Mouse (Mus musculus) lung, postnatal 0 days (tissue): ENCODE data around the gene Gatad2a. TPM values are rescaled to one million over a fixed set of nuclear protein-coding genes. Genes with fewer than 3 reads are reported as not detected.
"Not testable (repeated sequence)": the region's sequence is repeated elsewhere in the genome, so short reads cannot be mapped to it uniquely, and the experiment has no call there.

Experiments used
- ATAC-seq: fragments of 200-750 bp; cut with Nextera tagmentation; 2 replicates; pipeline ENCODE4 v1.8.0; 2017; ENCODE audit warnings: moderate library complexity
- DNase-seq: peaks from one replicate; pipeline ENCODE4 v3.0.0-alpha.2; 2016; ENCODE audit warnings: low spot score
- H3K27ac ChIP-seq: fragments of 300-500 bp; sonication (generic); 2 replicates; pipeline ENCODE4 v1.5.1; 2014; ENCODE audit warnings: antibody characterized with exemption, mild to moderate bottlenecking, low read length, mixed read lengths
- H3K27me3 ChIP-seq: fragments of 300-500 bp; sonication (generic); replicated peaks from 2 replicates; pipeline ENCODE4 v1.6.1; 2014; ENCODE audit warnings: low read length, mixed read lengths; ENCODE audit not compliant: insufficient read depth
- H3K36me3 ChIP-seq: fragments of 300-500 bp; sonication (generic); 2 replicates; pipeline ENCODE4 v1.6.1; 2014; ENCODE audit warnings: low read length, mixed read lengths; ENCODE audit not compliant: insufficient read depth
- H3K4me1 ChIP-seq: fragments of 300-500 bp; sonication (generic); 2 replicates; pipeline ENCODE4 v1.6.1; 2014; ENCODE audit warnings: antibody characterized with exemption, low read depth, low read length, mixed read lengths; ENCODE audit not compliant: insufficient read depth
- H3K4me2 ChIP-seq: fragments of 300-500 bp; sonication (generic); replicated peaks from 2 replicates; pipeline ENCODE4 v1.6.1; 2014; ENCODE audit warnings: low read depth, mild to moderate bottlenecking, low read length, moderate library complexity, mixed read lengths
- H3K4me3 ChIP-seq: fragments of 300-500 bp; sonication (generic); 2 replicates; pipeline ENCODE4 v1.5.1; 2014; ENCODE audit warnings: low read depth, low read length
- H3K9ac ChIP-seq: fragments of 300-500 bp; sonication (generic); replicated peaks from 2 replicates; pipeline ENCODE4 v1.6.1; 2014; ENCODE audit warnings: low read depth, mild to moderate bottlenecking
- H3K9me3 ChIP-seq: fragments of 300-500 bp; sonication (generic); 2 replicates; pipeline ENCODE4 v1.6.1; 2016; ENCODE audit warnings: low read length, mixed read lengths
- CTCF ChIP-seq: IDR thresholded peaks from 2 replicates; pipeline ENCODE4 v1.5.1; 2016; ENCODE audit warnings: antibody characterized with exemption, mild to moderate bottlenecking
- EP300 ChIP-seq: IDR thresholded peaks from 2 replicates; pipeline ENCODE4 v1.6.1; 2016; ENCODE audit warnings: antibody characterized with exemption, mild to moderate bottlenecking, control low read depth
- WGBS: fragments of 180-500 bp; shearing (Covaris S2); extraction: QIAGEN DNeasy Blood & Tissue Kit; methylation state at CpG from one replicate; pipeline ENCODE4 v1.1.7; 2014; 5-methylcytosine and 5-hydroxymethylcytosine counted together
- polyA plus RNA-seq: library from polyadenylated mRNA; unstranded; fragments of >200 nt; fragmentation: Nextera tagmentation; extraction: Ambion mirVana; gene quantifications from 2 replicates; pipeline ENCODE4 v1.2.1, GENCODE M21; 2015

Gene Gatad2a
- polyA plus RNA-seq, 1 experiment from 2014 or later = 40.9 TPM

DNA sequence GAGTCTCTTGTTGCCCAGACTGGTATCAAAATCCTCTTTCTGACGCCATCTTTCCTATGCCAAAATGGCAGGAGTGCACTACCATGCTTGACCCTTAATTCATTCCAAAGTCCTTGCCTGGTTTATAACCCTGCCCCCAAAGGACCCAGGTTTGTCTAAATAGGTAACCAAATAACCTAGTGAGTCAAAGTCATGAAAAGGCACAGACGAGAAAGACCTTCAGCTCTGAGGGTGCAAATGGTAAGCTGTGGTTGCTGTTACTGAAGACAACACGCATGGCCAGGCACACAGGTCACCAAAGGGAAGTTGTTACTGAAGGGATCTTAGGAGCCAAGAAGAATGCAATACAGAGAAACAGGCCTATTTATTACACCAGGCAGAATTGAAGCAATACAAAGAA lies 2.5 kb upstream of the Gatad2a start:
- TF ChIP-seq EP300 = no peak
- TF ChIP-seq CTCF = no peak
- H3K9me3 ChIP-seq = no peaks in the 10 kb centered on the region
- no peak overlapping the region for H3K4me2 ChIP-seq
- WGBS = 87% methylated on average over 3 of the region's 3 CpGs
- DNase-seq (no peak), ATAC-seq (no peak)
- H3K27ac ChIP-seq = no peak overlapping the region
- H3K36me3 ChIP-seq = no peaks in the 10 kb centered on the region
- H3K4me3 ChIP-seq = no peak overlapping the region
- H3K4me1 ChIP-seq = peaks cover 6% of the 10 kb centered on the region; the same call in 1 of the 2 replicates
- H3K27me3 ChIP-seq = no peaks in the 10 kb centered on the region
- H3K9ac ChIP-seq = no peak overlapping the region

DNA sequence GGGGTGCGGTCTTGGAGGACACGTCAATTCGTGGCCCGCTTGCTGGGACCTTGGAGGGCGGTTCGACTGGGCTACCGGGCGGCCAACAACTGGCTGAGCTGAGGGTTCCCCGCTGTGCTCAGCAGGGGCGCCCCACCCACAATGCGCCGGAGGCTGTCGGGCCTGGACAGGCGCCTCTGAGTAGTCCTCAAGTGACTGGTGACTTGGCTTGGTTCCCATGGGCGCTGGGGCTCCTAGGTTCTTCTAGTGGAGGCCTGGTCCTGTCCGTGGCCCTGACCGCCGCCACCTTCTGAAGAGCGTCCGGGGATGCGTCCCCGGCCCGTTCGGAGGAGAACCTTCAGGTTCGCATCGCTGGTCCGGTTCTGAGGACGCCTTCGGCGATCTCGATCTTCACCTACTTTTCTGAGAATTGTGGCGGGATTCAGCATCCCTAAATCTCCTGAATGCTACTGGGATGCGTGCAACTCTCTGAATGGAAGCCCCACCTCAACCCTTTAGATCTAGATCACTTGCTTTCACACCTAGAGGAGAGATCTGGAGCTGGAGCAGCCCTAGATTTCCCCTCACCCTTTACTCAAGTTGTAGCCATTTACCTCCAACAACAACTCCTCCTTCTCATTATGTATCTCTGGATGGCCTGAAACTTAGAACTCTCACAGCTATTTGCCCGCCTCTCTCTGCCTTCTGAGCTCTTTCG lies 553 bp upstream of the Gatad2a start:
- peak; percentile 69; the same call in 1 of the 2 replicates for TF ChIP-seq EP300
- TF ChIP-seq CTCF = peak; percentile 38; the same call in 1 of the 2 replicates
- Histone ChIP-seq H3K36me3 (no peaks in the 10 kb centered on the region), H3K4me3 (peak overlapping the region; percentile 50), H3K27me3 (no peaks in the 10 kb centered on the region), H3K27ac (peak overlapping the region; percentile 93), H3K9me3 (no peaks in the 10 kb centered on the region), H3K9ac (peak overlapping the region; percentile 59), H3K4me1 (peaks cover 6% of the 10 kb centered on the region; the same call in 1 of the 2 replicates), H3K4me2 (peak overlapping the region; percentile 67)
- 2% methylated on average over 35 of the region's 35 CpGs for WGBS
- DNase-seq (no peak), ATAC-seq (no peak)

DNA sequence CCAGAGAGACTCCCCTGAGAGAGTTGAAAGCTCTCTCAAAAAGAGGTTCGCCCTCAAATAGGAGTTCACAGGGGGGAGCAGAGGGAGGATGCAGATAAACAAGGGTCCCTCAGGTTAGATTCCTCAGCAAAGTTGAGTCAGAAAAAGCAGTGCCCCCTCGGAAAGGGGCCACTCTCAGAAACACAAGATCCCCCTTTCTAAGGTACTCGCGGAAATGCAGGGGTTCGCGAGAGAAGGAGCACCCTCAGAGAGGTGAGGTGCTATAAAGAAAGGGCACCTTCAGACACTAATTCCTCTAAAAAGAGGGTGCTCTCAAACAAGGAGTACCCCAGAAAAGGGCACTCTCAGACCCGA lies 785 bp downstream of the Gatad2a start:
- no peaks in the 10 kb centered on the region for H3K9me3 ChIP-seq
- 2% methylated on average over 7 of the region's 7 CpGs for WGBS

DNA sequence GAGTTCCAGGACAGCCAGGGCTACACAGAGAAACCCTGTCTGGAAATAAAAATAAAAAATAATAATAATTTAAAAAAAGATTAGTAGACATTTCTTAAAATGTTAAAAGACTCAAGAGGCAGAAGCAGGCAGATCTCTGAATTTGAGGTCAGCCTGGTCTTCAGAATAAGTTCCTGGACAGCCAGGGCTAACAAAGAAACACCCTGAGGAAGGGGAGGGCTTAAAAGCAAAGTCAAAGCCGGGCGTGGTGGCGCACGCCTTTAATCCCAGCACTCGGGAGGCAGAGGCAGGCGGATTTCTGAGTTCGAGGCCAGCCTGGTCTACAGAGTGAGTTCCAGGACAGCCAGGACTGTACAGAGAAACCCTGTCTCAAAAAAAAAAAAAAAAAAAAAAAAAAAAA lies 7.2 kb downstream of the Gatad2a start:
- not testable (repeated sequence) for H3K36me3 ChIP-seq, H3K27ac ChIP-seq, H3K9ac ChIP-seq, H3K9me3 ChIP-seq, H3K4me1 ChIP-seq, ATAC-seq, DNase-seq, H3K4me3 ChIP-seq, H3K4me2 ChIP-seq, H3K27me3 ChIP-seq
- whole genome bisulfite sequencing = 86% methylated on average over 5 of the region's 7 CpGs

More for the DNA sequence above, 785 bp downstream of the Gatad2a start:
- Histone ChIP-seq H3K4me1 (peaks cover 6% of the 10 kb centered on the region; the same call in 1 of the 2 replicates), H3K27me3 (no peaks in the 10 kb centered on the region), H3K4me3 (peak overlapping the region; percentile 95), H3K4me2 (peak overlapping the region; percentile 73), H3K36me3 (no peaks in the 10 kb centered on the region), H3K27ac (peak overlapping the region; percentile 95), H3K9ac (peak overlapping the region; percentile 87)
- TF ChIP-seq EP300 = no peak
- no peak for DNase-seq
- ATAC-seq = no peak

DNA sequence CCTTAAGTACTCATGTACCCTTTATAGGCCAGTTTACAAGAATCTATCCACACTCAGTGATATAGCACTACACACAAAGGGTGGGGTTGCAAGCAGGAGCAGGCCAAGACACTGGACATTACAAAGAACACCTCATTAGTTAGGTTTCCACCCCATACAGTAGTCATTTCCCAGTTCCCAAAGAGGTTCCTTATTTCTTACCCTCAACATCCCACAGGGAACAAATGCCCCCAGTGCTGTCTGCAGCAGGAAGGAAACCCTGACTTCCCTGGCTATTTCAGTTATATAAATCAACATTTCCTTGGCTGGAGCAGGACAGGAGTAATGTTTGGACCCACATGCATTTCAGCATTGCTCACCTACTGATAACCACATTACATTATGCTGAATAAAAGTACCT lies 8.4 kb downstream of the Gatad2a start:
- DNase-seq = peak; percentile 23
- Histone ChIP-seq H3K36me3 (no peaks in the 10 kb centered on the region), H3K4me1 (no peaks in the 10 kb centered on the region; the same call in 1 of the 2 replicates), H3K4me2 (no peak overlapping the region), H3K4me3 (no peak overlapping the region), H3K27me3 (no peaks in the 10 kb centered on the region), H3K9ac (no peak overlapping the region), H3K9me3 (no peaks in the 10 kb centered on the region), H3K27ac (no peak overlapping the region)
- peak; percentile 73 for TF ChIP-seq EP300
- no peak for TF ChIP-seq CTCF
- ATAC-seq = peak; percentile 71

DNA sequence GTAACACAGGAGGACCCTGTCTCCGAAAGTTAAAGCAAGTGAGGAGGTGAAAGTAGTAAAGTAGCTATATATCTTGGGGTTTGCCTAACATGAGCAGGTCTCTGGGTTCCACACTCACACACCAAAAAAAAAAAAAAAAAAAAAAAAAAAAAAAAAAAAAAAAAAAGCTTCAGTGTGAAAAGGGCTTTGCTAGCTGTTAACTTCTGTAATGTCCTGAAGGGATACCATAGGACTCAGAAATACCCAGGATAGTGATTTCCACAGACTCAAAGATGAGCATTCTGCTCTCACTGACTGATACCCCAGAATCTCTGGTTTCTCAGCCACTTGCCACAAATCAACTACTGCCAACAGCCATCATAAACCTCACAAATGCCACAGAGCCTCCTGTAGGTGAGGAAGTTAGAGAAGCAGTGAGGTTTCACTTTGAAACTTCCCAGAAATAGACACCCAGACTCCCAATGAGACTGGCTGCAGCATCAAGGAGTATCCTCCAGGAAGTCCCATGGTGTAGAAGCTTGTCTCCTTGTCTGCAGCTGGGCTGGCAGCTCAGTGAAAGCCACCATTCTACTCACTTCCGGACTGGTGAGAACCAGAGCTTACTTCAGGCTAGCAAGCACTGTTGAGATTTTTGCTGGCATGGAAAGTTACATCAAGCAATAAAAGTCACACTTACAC lies 11.2 kb downstream of the Gatad2a start:
- TF ChIP-seq EP300 (no peak), CTCF (no peak)
- no peaks in the 10 kb centered on the region for H3K36me3 ChIP-seq
- H3K4me3 ChIP-seq = no peak overlapping the region
- 84% methylated on average over 2 of the region's 2 CpGs for WGBS
- no peak overlapping the region for H3K27ac ChIP-seq
- H3K9ac ChIP-seq = no peak overlapping the region
- no peak overlapping the region for H3K4me2 ChIP-seq
- DNase-seq (no peak), ATAC-seq (no peak)
- no peaks in the 10 kb centered on the region for H3K9me3 ChIP-seq
- H3K4me1 ChIP-seq = no peaks in the 10 kb centered on the region
- no peaks in the 10 kb centered on the region for H3K27me3 ChIP-seq
